Mouse (Mus musculus): Measurements from ENCODE around the gene Ifitm10. TPM values are rescaled to one million over a fixed set of nuclear protein-coding genes. Genes with fewer than 3 reads are reported as not detected.

The Ifitm10 gene
- polyA plus RNA-seq, 1 experiment from 2014 or later, result 0.97 TPM

GRCm38 (mm10) chr7:142398052-142398451 is 24.5 kb upstream of the Ifitm10 start:
- Histone ChIP-seq H3K9ac (replicated peaks; ENCODE audit: low read length) (no peak overlapping the region), H3K27me3 (ENCODE audit: control insufficient read depth, insufficient read depth, low read length) (no peaks in the 10 kb centered on the region), H3K9me3 (replicated peaks; ENCODE audit: control insufficient read depth, low read length) (no peaks in the 10 kb centered on the region), H3K4me1 (ENCODE audit: control insufficient read depth, insufficient read depth, low read length) (no peaks in the 10 kb centered on the region), H3K36me3 (replicated peaks; ENCODE audit: control insufficient read depth, insufficient read depth, low read depth, low read length) (no peaks in the 10 kb centered on the region), H3K27ac (replicated peaks; ENCODE audit: low read depth, low read length) (no peak overlapping the region), H3K4me3 (ENCODE audit: low read depth, low read length) (no peak overlapping the region), H3K4me2 (ENCODE audit: low read depth, low read length) (no peak overlapping the region)
- peak; percentile 1 for DNase-seq (ENCODE audit: low spot score)
- 49% methylated on average over 2 of the region's 2 CpGs for WGBS
- no peak for ATAC-seq (replicated peaks; ENCODE audit: insufficient number of reproducible peaks, low FRiP score, low TSS enrichment, low read depth)

DNA sequence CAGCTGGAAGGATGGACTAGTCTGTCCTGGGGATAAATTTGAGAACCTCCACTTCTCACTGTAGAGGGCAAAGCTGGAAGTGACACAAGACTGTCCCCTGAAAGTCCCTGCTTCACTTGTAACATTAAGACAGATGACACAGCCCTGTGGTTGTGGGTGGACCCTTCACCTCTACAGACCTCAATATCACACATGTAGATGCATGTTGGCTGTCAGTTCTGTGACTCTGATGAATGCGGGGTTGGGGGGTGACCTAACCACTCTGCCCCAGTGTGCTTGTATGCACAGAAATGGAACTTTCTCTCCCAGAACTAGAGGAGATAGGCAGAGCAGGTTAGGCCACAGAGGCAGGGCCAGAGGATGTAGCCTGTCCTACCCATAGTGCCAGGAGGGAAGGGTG is 23.1 kb upstream of the Ifitm10 start:
- Histone ChIP-seq H3K27ac (replicated peaks; ENCODE audit: low read depth, low read length) (no peak overlapping the region), H3K36me3 (replicated peaks; ENCODE audit: control insufficient read depth, insufficient read depth, low read depth, low read length) (no peaks in the 10 kb centered on the region)
- WGBS, result 90% methylated on average over 1 of the region's 1 CpGs

GRCm38 (mm10) chr7:142395472-142395871 is 21.9 kb upstream of the Ifitm10 start:
- Histone ChIP-seq H3K27ac (replicated peaks; ENCODE audit: low read depth, low read length) (no peak overlapping the region), H3K36me3 (replicated peaks; ENCODE audit: control insufficient read depth, insufficient read depth, low read depth, low read length) (no peaks in the 10 kb centered on the region), H3K4me3 (ENCODE audit: low read depth, low read length) (no peak overlapping the region), H3K4me1 (ENCODE audit: control insufficient read depth, insufficient read depth, low read length) (no peaks in the 10 kb centered on the region), H3K4me2 (ENCODE audit: low read depth, low read length) (no peak overlapping the region), H3K27me3 (ENCODE audit: control insufficient read depth, insufficient read depth, low read length) (no peaks in the 10 kb centered on the region), H3K9me3 (replicated peaks; ENCODE audit: control insufficient read depth, low read length) (no peaks in the 10 kb centered on the region), H3K9ac (replicated peaks; ENCODE audit: low read length) (no peak overlapping the region)
- WGBS, result 84% methylated on average over 4 of the region's 4 CpGs
- no peak for DNase-seq (ENCODE audit: low spot score)
- no peak for ATAC-seq (replicated peaks; ENCODE audit: insufficient number of reproducible peaks, low FRiP score, low TSS enrichment, low read depth)

More for the DNA sequence above, 23.1 kb upstream of the Ifitm10 start:
- no peak for ATAC-seq (replicated peaks; ENCODE audit: insufficient number of reproducible peaks, low FRiP score, low TSS enrichment, low read depth)
- H3K4me2 ChIP-seq (ENCODE audit: low read depth, low read length), result no peak overlapping the region
- H3K9ac ChIP-seq (replicated peaks; ENCODE audit: low read length), result no peak overlapping the region
- no peak overlapping the region for H3K4me3 ChIP-seq (ENCODE audit: low read depth, low read length)
- no peaks in the 10 kb centered on the region for H3K27me3 ChIP-seq (ENCODE audit: control insufficient read depth, insufficient read depth, low read length)
- no peak for DNase-seq (ENCODE audit: low spot score)
- no peaks in the 10 kb centered on the region for H3K9me3 ChIP-seq (replicated peaks; ENCODE audit: control insufficient read depth, low read length)
- no peaks in the 10 kb centered on the region for H3K4me1 ChIP-seq (ENCODE audit: control insufficient read depth, insufficient read depth, low read length)

DNA sequence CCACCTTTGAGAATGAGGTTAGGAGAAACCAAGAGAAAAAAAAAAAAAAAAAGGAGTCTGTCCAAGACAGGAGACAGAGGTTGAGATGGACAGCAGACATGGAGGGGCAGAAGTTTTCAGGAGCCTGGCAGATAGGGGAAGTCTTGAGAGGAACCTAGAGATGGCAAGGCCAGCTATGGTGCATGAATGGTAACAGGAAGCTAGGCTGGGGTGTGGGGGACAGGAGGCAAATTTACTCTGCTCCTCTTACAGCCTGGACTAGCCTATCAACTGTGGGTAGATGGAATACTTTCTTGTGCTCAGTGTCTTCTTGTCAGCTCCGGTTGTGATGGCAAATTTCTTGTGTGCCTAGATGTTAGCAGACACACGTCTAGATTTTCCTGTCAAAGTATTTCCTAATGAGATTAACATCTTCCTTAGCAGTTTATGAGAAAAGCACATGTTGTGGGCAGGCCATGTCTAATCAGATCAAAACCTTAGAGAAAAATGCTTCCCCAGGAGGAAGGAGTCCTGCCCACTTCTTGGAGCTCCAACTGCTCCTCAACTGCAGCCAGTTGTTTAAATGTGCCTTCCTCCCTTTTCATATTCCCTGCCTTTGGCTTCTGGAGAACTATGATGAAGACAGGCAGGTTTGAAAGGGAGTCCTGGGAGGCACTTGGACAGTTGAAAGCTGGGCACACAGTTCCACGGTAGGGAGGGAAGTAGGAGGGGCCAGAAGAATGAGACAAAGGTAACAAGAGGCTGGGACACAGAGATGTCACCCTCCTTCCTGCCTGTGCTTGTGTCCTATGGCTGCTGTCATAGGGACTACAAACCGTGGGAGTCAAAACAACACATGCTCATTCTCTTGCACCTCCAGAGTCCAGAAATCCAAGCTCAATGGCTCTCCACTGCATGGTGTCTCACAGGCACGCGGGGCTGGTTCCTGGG is 21.0 kb upstream of the Ifitm10 start:
- Histone ChIP-seq H3K9ac (replicated peaks; ENCODE audit: low read length) (no peak overlapping the region), H3K9me3 (replicated peaks; ENCODE audit: control insufficient read depth, low read length) (no peaks in the 10 kb centered on the region), H3K4me1 (ENCODE audit: control insufficient read depth, insufficient read depth, low read length) (no peaks in the 10 kb centered on the region), H3K27me3 (ENCODE audit: control insufficient read depth, insufficient read depth, low read length) (no peaks in the 10 kb centered on the region), H3K36me3 (replicated peaks; ENCODE audit: control insufficient read depth, insufficient read depth, low read depth, low read length) (no peaks in the 10 kb centered on the region), H3K27ac (replicated peaks; ENCODE audit: low read depth, low read length) (no peak overlapping the region), H3K4me2 (ENCODE audit: low read depth, low read length) (no peak overlapping the region), H3K4me3 (ENCODE audit: low read depth, low read length) (no peak overlapping the region)
- DNase-seq (ENCODE audit: low spot score) (no peak), ATAC-seq (replicated peaks; ENCODE audit: insufficient number of reproducible peaks, low FRiP score, low TSS enrichment, low read depth) (no peak)
- WGBS, result 73% methylated on average over 6 of the region's 6 CpGs

GRCm38 (mm10) chr7:142393191-142393590 is 19.6 kb upstream of the Ifitm10 start:
- H3K9ac ChIP-seq (replicated peaks; ENCODE audit: low read length), result no peak overlapping the region
- no peak overlapping the region for H3K27ac ChIP-seq (replicated peaks; ENCODE audit: low read depth, low read length)
- H3K4me3 ChIP-seq (ENCODE audit: low read depth, low read length), result no peak overlapping the region
- DNase-seq (ENCODE audit: low spot score) (peak; percentile 10), ATAC-seq (replicated peaks; ENCODE audit: insufficient number of reproducible peaks, low FRiP score, low TSS enrichment, low read depth) (no peak)
- no peaks in the 10 kb centered on the region for H3K9me3 ChIP-seq (replicated peaks; ENCODE audit: control insufficient read depth, low read length)
- H3K4me2 ChIP-seq (ENCODE audit: low read depth, low read length), result no peak overlapping the region
- no peaks in the 10 kb centered on the region for H3K36me3 ChIP-seq (replicated peaks; ENCODE audit: control insufficient read depth, insufficient read depth, low read depth, low read length)
- no peaks in the 10 kb centered on the region for H3K27me3 ChIP-seq (ENCODE audit: control insufficient read depth, insufficient read depth, low read length)
- no peaks in the 10 kb centered on the region for H3K4me1 ChIP-seq (ENCODE audit: control insufficient read depth, insufficient read depth, low read length)
- WGBS, result 26% methylated on average over 4 of the region's 4 CpGs

- peaks cover 3% of the 10 kb centered on the region; the same call in 1 of the 2 replicates for H3K4me1 ChIP-seq (ENCODE audit: control insufficient read depth, insufficient read depth, low read length)
- H3K27me3 ChIP-seq (ENCODE audit: control insufficient read depth, insufficient read depth, low read length), result no peaks in the 10 kb centered on the region
- 56% methylated on average over 4 of the region's 4 CpGs for WGBS
- H3K27ac ChIP-seq (replicated peaks; ENCODE audit: low read depth, low read length), result no peak overlapping the region
- no peak overlapping the region for H3K4me2 ChIP-seq (ENCODE audit: low read depth, low read length)
- DNase-seq (ENCODE audit: low spot score), result no peak
- no peak for ATAC-seq (replicated peaks; ENCODE audit: insufficient number of reproducible peaks, low FRiP score, low TSS enrichment, low read depth)
- no peak overlapping the region for H3K4me3 ChIP-seq (ENCODE audit: low read depth, low read length)
- H3K36me3 ChIP-seq (replicated peaks; ENCODE audit: control insufficient read depth, insufficient read depth, low read depth, low read length), result no peaks in the 10 kb centered on the region
- no peaks in the 10 kb centered on the region for H3K9me3 ChIP-seq (replicated peaks; ENCODE audit: control insufficient read depth, low read length)
- no peak overlapping the region for H3K9ac ChIP-seq (replicated peaks; ENCODE audit: low read length)
Observed at GRCm38 (mm10) chr7:142391609-142392008, 18.1 kb upstream of the Ifitm10 start.

DNA sequence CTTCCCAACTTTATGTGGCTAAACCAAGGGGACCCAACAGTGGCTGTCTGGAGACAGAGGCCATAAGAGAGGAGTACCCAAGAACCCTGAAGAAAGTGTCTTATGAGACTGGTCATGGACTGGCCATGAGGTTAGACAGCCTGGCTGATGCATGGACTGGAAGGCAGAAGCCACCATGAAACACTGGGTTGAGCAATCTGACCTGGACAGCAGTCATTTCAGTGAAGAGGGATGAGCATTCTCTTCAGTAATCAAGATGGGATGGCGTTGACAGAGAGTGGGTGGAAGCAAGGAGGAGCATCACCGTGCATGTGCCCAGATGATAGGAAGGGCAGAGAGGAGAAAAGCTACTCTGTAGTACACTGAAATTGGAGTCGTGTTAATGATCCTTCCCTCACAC is 17.6 kb upstream of the Ifitm10 start:
- H3K36me3 ChIP-seq (replicated peaks; ENCODE audit: control insufficient read depth, insufficient read depth, low read depth, low read length), result no peaks in the 10 kb centered on the region
- no peak overlapping the region for H3K4me3 ChIP-seq (ENCODE audit: low read depth, low read length)
- H3K9ac ChIP-seq (replicated peaks; ENCODE audit: low read length), result no peak overlapping the region
- peaks cover 3% of the 10 kb centered on the region; the same call in 1 of the 2 replicates for H3K4me1 ChIP-seq (ENCODE audit: control insufficient read depth, insufficient read depth, low read length)
- 78% methylated on average over 3 of the region's 3 CpGs for WGBS
- no peak overlapping the region for H3K4me2 ChIP-seq (ENCODE audit: low read depth, low read length)
- no peaks in the 10 kb centered on the region for H3K9me3 ChIP-seq (replicated peaks; ENCODE audit: control insufficient read depth, low read length)
- no peak overlapping the region for H3K27ac ChIP-seq (replicated peaks; ENCODE audit: low read depth, low read length)
- DNase-seq (ENCODE audit: low spot score) (no peak), ATAC-seq (replicated peaks; ENCODE audit: insufficient number of reproducible peaks, low FRiP score, low TSS enrichment, low read depth) (no peak)
- no peaks in the 10 kb centered on the region for H3K27me3 ChIP-seq (ENCODE audit: control insufficient read depth, insufficient read depth, low read length)

GRCm38 (mm10) chr7:142389961-142390650 is 16.6 kb upstream of the Ifitm10 start:
- 92% methylated on average over 3 of the region's 3 CpGs for WGBS
- Histone ChIP-seq H3K9me3 (replicated peaks; ENCODE audit: control insufficient read depth, low read length) (no peaks in the 10 kb centered on the region), H3K27ac (replicated peaks; ENCODE audit: low read depth, low read length) (no peak overlapping the region), H3K4me2 (ENCODE audit: low read depth, low read length) (no peak overlapping the region), H3K4me1 (ENCODE audit: control insufficient read depth, insufficient read depth, low read length) (peaks cover 3% of the 10 kb centered on the region; the same call in 1 of the 2 replicates), H3K9ac (replicated peaks; ENCODE audit: low read length) (no peak overlapping the region), H3K4me3 (ENCODE audit: low read depth, low read length) (no peak overlapping the region), H3K27me3 (ENCODE audit: control insufficient read depth, insufficient read depth, low read length) (no peaks in the 10 kb centered on the region), H3K36me3 (replicated peaks; ENCODE audit: control insufficient read depth, insufficient read depth, low read depth, low read length) (no peaks in the 10 kb centered on the region)
- DNase-seq (ENCODE audit: low spot score) (no peak), ATAC-seq (replicated peaks; ENCODE audit: insufficient number of reproducible peaks, low FRiP score, low TSS enrichment, low read depth) (no peak)

Measured in embryonic facial prominence, embryonic 11.5 days (tissue).